7 mouse cellular contexts compared by ENCODE assay signal in the genomic region with DNA sequence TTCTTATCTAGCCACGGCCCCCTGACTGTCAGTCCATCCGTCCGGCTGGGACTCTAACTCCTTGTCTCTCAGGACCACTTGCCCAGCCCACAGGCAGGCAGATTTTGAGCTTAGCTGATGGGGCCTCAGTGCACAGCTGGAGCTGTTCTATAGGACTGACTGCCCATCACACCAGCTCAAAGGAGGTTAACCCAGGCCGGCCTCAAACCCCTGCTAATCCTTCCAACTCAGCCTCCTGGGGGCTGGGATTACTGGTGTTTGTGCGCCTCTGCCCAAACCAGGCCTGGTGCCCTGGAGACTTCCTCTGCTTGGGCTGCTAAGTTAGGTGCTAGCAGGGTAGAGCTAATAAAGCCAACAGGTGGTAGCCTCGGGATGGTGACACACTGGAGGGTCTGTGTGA. TPM values are rescaled to one million over a fixed set of nuclear protein-coding genes. Genes with fewer than 3 reads are reported as not detected.
DNase-seq lines count a peak whose midpoint lies in the region; ATAC-seq and TF ChIP-seq lines count a peak whose summit lies in the region.

No protein-coding gene starts in this region.

- DNase-seq in lung, embryonic 14.5 days, result no peak
- DNase-seq in lung, adult 2 months, result no peak
- DNase-seq in forebrain, embryonic 10.5 days (ENCODE audit: extremely low spot score, low spot score), result no peak
- no peak for DNase-seq in cerebellum, adult 18-20 months
- DNase-seq in adrenal gland, postnatal 36 days, result no peak

- no peak for TF ChIP-seq POLR2A in lung, adult 2 months (IDR thresholded peaks at IDR 0.05; ENCODE audit: borderline replicate concordance, extremely low read depth, low read depth, low read length)

- WGBS in lung, embryonic 14.5 days, result 44% methylated on average over 6 of the region's 6 CpGs
- 60% methylated on average over 6 of the region's 6 CpGs for WGBS in lung, adult 2 months
- WGBS in forebrain, embryonic 10.5 days, result 15% methylated on average over 6 of the region's 6 CpGs
- 56% methylated on average over 6 of the region's 6 CpGs for WGBS in intestine, postnatal 0 days
- 68% methylated on average over 6 of the region's 6 CpGs for WGBS in neural tube, embryonic 14.5 days

- TF ChIP-seq CTCF in lung, embryonic 14.5 days (IDR thresholded peaks at IDR 0.05; ENCODE audit: low read depth), result no peak
- no peak for TF ChIP-seq CTCF in lung, adult 2 months (IDR thresholded peaks at IDR 0.05; ENCODE audit: insufficient read depth, low read length)
- no peak for TF ChIP-seq CTCF in intestine, postnatal 0 days (IDR thresholded peaks at IDR 0.05; ENCODE audit: low read depth)

- peaks cover 77% of the 10 kb centered on the region for H3K36me3 ChIP-seq in lung, embryonic 14.5 days (ENCODE audit: insufficient read depth)
- H3K36me3 ChIP-seq in forebrain, embryonic 10.5 days (replicated peaks), result peaks cover 78% of the 10 kb centered on the region
- peaks cover 60% of the 10 kb centered on the region for H3K36me3 ChIP-seq in intestine, postnatal 0 days (ENCODE audit: control insufficient read depth, insufficient read depth)
- H3K36me3 ChIP-seq in neural tube, embryonic 14.5 days (ENCODE audit: control insufficient read depth, insufficient read depth, low read length), result peaks cover 26% of the 10 kb centered on the region

- peaks cover 37% of the 10 kb centered on the region for H3K4me1 ChIP-seq in lung, embryonic 14.5 days (ENCODE audit: insufficient read depth)
- H3K4me1 ChIP-seq in lung, adult 2 months (ENCODE audit: control insufficient read depth, insufficient read depth, low read length), result peaks cover 65% of the 10 kb centered on the region
- H3K4me1 ChIP-seq in forebrain, embryonic 10.5 days, result peaks cover 90% of the 10 kb centered on the region
- H3K4me1 ChIP-seq in intestine, postnatal 0 days (replicated peaks; ENCODE audit: control insufficient read depth, insufficient read depth, low read length), result peaks cover 42% of the 10 kb centered on the region
- peaks cover 13% of the 10 kb centered on the region for H3K4me1 ChIP-seq in neural tube, embryonic 14.5 days (ENCODE audit: control insufficient read depth, insufficient read depth, low read length)

- H3K4me2 ChIP-seq in lung, embryonic 14.5 days, result no peak overlapping the region
- H3K4me2 ChIP-seq in intestine, postnatal 0 days (replicated peaks; ENCODE audit: low read depth), result no peak overlapping the region
- H3K4me2 ChIP-seq in neural tube, embryonic 14.5 days (ENCODE audit: low read depth, low read length), result no peak overlapping the region

- H3K9me3 ChIP-seq in lung, embryonic 14.5 days (ENCODE audit: low read depth, low read length), result no peaks in the 10 kb centered on the region
- H3K9me3 ChIP-seq in forebrain, embryonic 10.5 days, result no peaks in the 10 kb centered on the region
- no peaks in the 10 kb centered on the region for H3K9me3 ChIP-seq in intestine, postnatal 0 days (ENCODE audit: control insufficient read depth)
- no peaks in the 10 kb centered on the region for H3K9me3 ChIP-seq in neural tube, embryonic 14.5 days (ENCODE audit: control insufficient read depth, low read length)

- no peak overlapping the region for H3K4me3 ChIP-seq in lung, embryonic 14.5 days (ENCODE audit: low read depth, low read length)
- no peak overlapping the region for H3K4me3 ChIP-seq in lung, adult 2 months (replicated peaks; ENCODE audit: extremely low read depth, low read depth, low read length)
- peak overlapping the region; percentile 25; the same call in 1 of the 2 replicates for H3K4me3 ChIP-seq in forebrain, embryonic 10.5 days
- no peak overlapping the region for H3K4me3 ChIP-seq in intestine, postnatal 0 days (ENCODE audit: low read depth, low read length)
- no peak overlapping the region for H3K4me3 ChIP-seq in neural tube, embryonic 14.5 days (ENCODE audit: low read depth, low read length)

- H3K27me3 ChIP-seq in lung, embryonic 14.5 days (ENCODE audit: insufficient read depth, low read length), result no peaks in the 10 kb centered on the region
- H3K27me3 ChIP-seq in forebrain, embryonic 10.5 days (ENCODE audit: poor library complexity, severe bottlenecking), result no peaks in the 10 kb centered on the region
- H3K27me3 ChIP-seq in intestine, postnatal 0 days (replicated peaks; ENCODE audit: control insufficient read depth, insufficient read depth, low read length), result no peaks in the 10 kb centered on the region
- no peaks in the 10 kb centered on the region for H3K27me3 ChIP-seq in neural tube, embryonic 14.5 days (ENCODE audit: control insufficient read depth, insufficient read depth, low read length)

- H3K27ac ChIP-seq in lung, embryonic 14.5 days (ENCODE audit: low read depth), result peak overlapping the region; percentile 68; the same call in 1 of the 2 replicates
- H3K27ac ChIP-seq in forebrain, embryonic 10.5 days, result peak overlapping the region; percentile 93
- H3K27ac ChIP-seq in intestine, postnatal 0 days (ENCODE audit: low read depth, low read length), result peak overlapping the region; percentile 71
- peak overlapping the region; percentile 44; the same call in 1 of the 2 replicates for H3K27ac ChIP-seq in neural tube, embryonic 14.5 days (ENCODE audit: low read depth, low read length)

- no peak for ATAC-seq in lung, embryonic 14.5 days (ENCODE audit: insufficient read depth)
- no peak for ATAC-seq in intestine, postnatal 0 days
- no peak for ATAC-seq in neural tube, embryonic 14.5 days (ENCODE audit: low read depth)

- H3K9ac ChIP-seq in lung, embryonic 14.5 days, result no peak overlapping the region
- peak overlapping the region; percentile 31; the same call in 1 of the 2 replicates for H3K9ac ChIP-seq in intestine, postnatal 0 days (ENCODE audit: low read depth, low read length)
- no peak overlapping the region for H3K9ac ChIP-seq in neural tube, embryonic 14.5 days (replicated peaks; ENCODE audit: low read depth, low read length)

RNA-seq across cellular contexts. Expression of a gene that starts 19.2 kb away (rescaled TPM):
- 110 and 123 TPM in 2 replicates for polyA plus RNA-seq in lung, embryonic 14.5 days (2014; fragmentation: Nextera tagmentation; extraction: Ambion mirVana)
- 120 and 137 TPM in 2 replicates for polyA plus RNA-seq in lung, adult 2 months (2012; rRNA removed)
- 85.5 and 87.3 TPM in 2 replicates for polyA plus RNA-seq in forebrain, embryonic 10.5 days (2016; fragmentation: Nextera tagmentation; extraction: Ambion mirVana)
- 98.2 and 103 TPM in 2 replicates for polyA plus RNA-seq in intestine, postnatal 0 days (2015; fragmentation: Nextera tagmentation; extraction: Ambion mirVana)
- polyA plus RNA-seq in neural tube, embryonic 14.5 days (2014; fragmentation: Nextera tagmentation; extraction: Ambion mirVana), result 82.9 and 99.8 TPM in 2 replicates
- 100 to 1,000 TPM; 103 to 128 TPM for total RNA-seq in adrenal gland, postnatal 36 days (2021)

RNA-seq across cellular contexts. Expression of a gene that starts 22.6 kb away (rescaled TPM):
- 6.1 and 6.8 TPM in 2 replicates for polyA plus RNA-seq in lung, embryonic 14.5 days (2014; fragmentation: Nextera tagmentation; extraction: Ambion mirVana)
- 2.8 and 4.5 TPM in 2 replicates for polyA plus RNA-seq in lung, adult 2 months (2012; rRNA removed)
- 13.3 and 15.9 TPM in 2 replicates for polyA plus RNA-seq in forebrain, embryonic 10.5 days (2016; fragmentation: Nextera tagmentation; extraction: Ambion mirVana)
- 1.8 and 2.0 TPM in 2 replicates for polyA plus RNA-seq in intestine, postnatal 0 days (2015; fragmentation: Nextera tagmentation; extraction: Ambion mirVana)
- 39.8 and 53.5 TPM in 2 replicates for polyA plus RNA-seq in neural tube, embryonic 14.5 days (2014; fragmentation: Nextera tagmentation; extraction: Ambion mirVana)
- total RNA-seq in adrenal gland, postnatal 36 days (2021), result 1 to 10 TPM; 2.8 to 3.6 TPM

RNA-seq across cellular contexts. Expression of a gene that starts 35.8 kb away (rescaled TPM):
- polyA plus RNA-seq in lung, embryonic 14.5 days (2014; fragmentation: Nextera tagmentation; extraction: Ambion mirVana), result 663 and 721 TPM in 2 replicates
- 81.7 and 95.5 TPM in 2 replicates for polyA plus RNA-seq in lung, adult 2 months (2012; rRNA removed)
- 449 and 492 TPM in 2 replicates for polyA plus RNA-seq in forebrain, embryonic 10.5 days (2016; fragmentation: Nextera tagmentation; extraction: Ambion mirVana)
- 538 and 555 TPM in 2 replicates for polyA plus RNA-seq in intestine, postnatal 0 days (2015; fragmentation: Nextera tagmentation; extraction: Ambion mirVana)
- 347 and 366 TPM in 2 replicates for polyA plus RNA-seq in neural tube, embryonic 14.5 days (2014; fragmentation: Nextera tagmentation; extraction: Ambion mirVana)
- 100 to 1,000 TPM; 851 to 921 TPM for total RNA-seq in adrenal gland, postnatal 36 days (2021)

RNA-seq across cellular contexts. Expression of a gene that starts 42.3 kb away (rescaled TPM):
- 0.32 TPM in 1 of 2 replicates, not detected in the other for polyA plus RNA-seq in lung, embryonic 14.5 days (2014; fragmentation: Nextera tagmentation; extraction: Ambion mirVana)
- 0.22 TPM in 1 of 2 replicates, not detected in the other for polyA plus RNA-seq in lung, adult 2 months (2012; rRNA removed)
- polyA plus RNA-seq in forebrain, embryonic 10.5 days (2016; fragmentation: Nextera tagmentation; extraction: Ambion mirVana), result 0.73 TPM in 1 of 2 replicates, not detected in the other
- not detected in 2 replicates for polyA plus RNA-seq in intestine, postnatal 0 days (2015; fragmentation: Nextera tagmentation; extraction: Ambion mirVana)
- polyA plus RNA-seq in neural tube, embryonic 14.5 days (2014; fragmentation: Nextera tagmentation; extraction: Ambion mirVana), result 0.36 TPM in 1 of 2 replicates, not detected in the other
- total RNA-seq in adrenal gland, postnatal 36 days (2021), result not detected

RNA-seq across cellular contexts. Expression of a gene that starts 51.6 kb away (rescaled TPM):
- polyA plus RNA-seq in lung, embryonic 14.5 days (2014; fragmentation: Nextera tagmentation; extraction: Ambion mirVana), result 13.3 and 14.2 TPM in 2 replicates
- 7.0 and 11.6 TPM in 2 replicates for polyA plus RNA-seq in lung, adult 2 months (2012; rRNA removed)
- 20.3 and 22.0 TPM in 2 replicates for polyA plus RNA-seq in forebrain, embryonic 10.5 days (2016; fragmentation: Nextera tagmentation; extraction: Ambion mirVana)
- 8.5 and 9.8 TPM in 2 replicates for polyA plus RNA-seq in intestine, postnatal 0 days (2015; fragmentation: Nextera tagmentation; extraction: Ambion mirVana)
- 13.8 and 13.9 TPM in 2 replicates for polyA plus RNA-seq in neural tube, embryonic 14.5 days (2014; fragmentation: Nextera tagmentation; extraction: Ambion mirVana)
- 10 to 100 TPM; 20.2 to 26.3 TPM for total RNA-seq in adrenal gland, postnatal 36 days (2021)
